Mouse (Mus musculus): ENCODE results near the gene Rasgef1b. TPM values are rescaled to one million over a fixed set of nuclear protein-coding genes. Genes with fewer than 3 reads are reported as not detected.

The Rasgef1b gene
- polyA plus RNA-seq, 1 experiment from 2014 or later, result 30.5 TPM

- Histone ChIP-seq H3K9me3 (replicated peaks) (no peaks in the 10 kb centered on the region), H3K27ac (no peak overlapping the region), H3K4me3 (no peak overlapping the region), H3K27me3 (0 out of 2 replicates have a peak, but pooled peaks cover 4% of the 10 kb centered on the region), H3K9ac (no peak overlapping the region), H3K4me2 (replicated peaks) (no peak overlapping the region), H3K4me1 (no peaks in the 10 kb centered on the region), H3K36me3 (no peaks in the 10 kb centered on the region)
- no peak for ATAC-seq (ENCODE audit: low FRiP score)
- 77% methylated on average over 2 of the region's 2 CpGs for WGBS
Measured at GRCm38 (mm10) chr5:99419872-99420271, 309.0 kb downstream of the Rasgef1b start.

GRCm38 (mm10) chr5:99416902-99417301 lies 312.0 kb downstream of the Rasgef1b start:
- Histone ChIP-seq H3K4me2 (replicated peaks) (no peak overlapping the region), H3K4me1 (no peaks in the 10 kb centered on the region), H3K27ac (no peak overlapping the region), H3K4me3 (no peak overlapping the region), H3K36me3 (no peaks in the 10 kb centered on the region), H3K9ac (no peak overlapping the region), H3K9me3 (replicated peaks) (no peaks in the 10 kb centered on the region), H3K27me3 (peaks cover 4% of the 10 kb centered on the region; the same call in 1 of the 2 replicates)
- ATAC-seq (ENCODE audit: low FRiP score), result no peak
- 91% methylated on average over 21 of the region's 21 CpGs for WGBS

GRCm38 (mm10) chr5:99415676-99416075 lies 313.2 kb downstream of the Rasgef1b start:
- H3K9ac ChIP-seq, result no peak overlapping the region
- no peak overlapping the region for H3K4me2 ChIP-seq (replicated peaks)
- no peaks in the 10 kb centered on the region for H3K36me3 ChIP-seq
- no peaks in the 10 kb centered on the region for H3K9me3 ChIP-seq (replicated peaks)
- H3K4me3 ChIP-seq, result no peak overlapping the region
- peaks cover 4% of the 10 kb centered on the region; the same call in 1 of the 2 replicates for H3K27me3 ChIP-seq
- H3K4me1 ChIP-seq, result no peaks in the 10 kb centered on the region
- ATAC-seq (ENCODE audit: low FRiP score), result no peak
- 89% methylated on average over 12 of the region's 12 CpGs for WGBS
- H3K27ac ChIP-seq, result no peak overlapping the region

- no peaks in the 10 kb centered on the region for H3K9me3 ChIP-seq (replicated peaks)
- H3K27ac ChIP-seq, result no peak overlapping the region
- H3K4me3 ChIP-seq, result no peak overlapping the region
- no peak for ATAC-seq (ENCODE audit: low FRiP score)
- no peaks in the 10 kb centered on the region for H3K4me1 ChIP-seq
- no peak overlapping the region for H3K9ac ChIP-seq
- peaks cover 4% of the 10 kb centered on the region; the same call in 1 of the 2 replicates for H3K27me3 ChIP-seq
- no peaks in the 10 kb centered on the region for H3K36me3 ChIP-seq
- no peak overlapping the region for H3K4me2 ChIP-seq (replicated peaks)
- WGBS, result 86% methylated on average over 2 of the region's 2 CpGs
Measured at GRCm38 (mm10) chr5:99415049-99415448, 313.8 kb downstream of the Rasgef1b start.

GRCm38 (mm10) chr5:99414293-99414692 lies 314.6 kb downstream of the Rasgef1b start:
- Histone ChIP-seq H3K4me1 (no peaks in the 10 kb centered on the region), H3K27ac (no peak overlapping the region), H3K27me3 (peaks cover 4% of the 10 kb centered on the region; the same call in 1 of the 2 replicates), H3K9me3 (replicated peaks) (no peaks in the 10 kb centered on the region), H3K4me2 (replicated peaks) (no peak overlapping the region), H3K9ac (no peak overlapping the region), H3K36me3 (no peaks in the 10 kb centered on the region), H3K4me3 (no peak overlapping the region)
- no peak for ATAC-seq (ENCODE audit: low FRiP score)
- WGBS, result 91% methylated on average over 6 of the region's 6 CpGs

GRCm38 (mm10) chr5:99413851-99414250 lies 315.0 kb downstream of the Rasgef1b start:
- Histone ChIP-seq H3K36me3 (no peaks in the 10 kb centered on the region), H3K4me1 (no peaks in the 10 kb centered on the region), H3K4me3 (no peak overlapping the region), H3K4me2 (replicated peaks) (no peak overlapping the region), H3K27ac (no peak overlapping the region), H3K9me3 (replicated peaks) (no peaks in the 10 kb centered on the region), H3K27me3 (no peaks in the 10 kb centered on the region; the same call in 1 of the 2 replicates), H3K9ac (no peak overlapping the region)
- no peak for ATAC-seq (ENCODE audit: low FRiP score)
- WGBS, result 82% methylated on average over 1 of the region's 1 CpGs

GRCm38 (mm10) chr5:99413391-99413790 lies 315.5 kb downstream of the Rasgef1b start:
- Histone ChIP-seq H3K4me2 (replicated peaks) (no peak overlapping the region), H3K27me3 (no peaks in the 10 kb centered on the region; the same call in 1 of the 2 replicates), H3K9ac (no peak overlapping the region), H3K4me1 (no peaks in the 10 kb centered on the region), H3K27ac (no peak overlapping the region), H3K36me3 (no peaks in the 10 kb centered on the region), H3K4me3 (no peak overlapping the region), H3K9me3 (replicated peaks) (no peaks in the 10 kb centered on the region)
- no peak for ATAC-seq (ENCODE audit: low FRiP score)
- WGBS, result 94% methylated on average over 9 of the region's 9 CpGs

GRCm38 (mm10) chr5:99404403-99405170 lies 324.3 kb downstream of the Rasgef1b start:
- no peak for ATAC-seq (ENCODE audit: low FRiP score)

GRCm38 (mm10) chr5:99403325-99403724 lies 325.5 kb downstream of the Rasgef1b start:
- Histone ChIP-seq H3K27me3 (peaks cover 28% of the 10 kb centered on the region), H3K4me1 (peaks cover 26% of the 10 kb centered on the region), H3K9me3 (replicated peaks) (no peaks in the 10 kb centered on the region), H3K4me3 (no peak overlapping the region), H3K36me3 (no peaks in the 10 kb centered on the region), H3K4me2 (replicated peaks) (no peak overlapping the region), H3K9ac (no peak overlapping the region), H3K27ac (peak overlapping the region; percentile 60; the same call in 1 of the 2 replicates)
- no peak for ATAC-seq (ENCODE audit: low FRiP score)
- WGBS, result 53% methylated on average over 5 of the region's 5 CpGs

More at GRCm38 (mm10) chr5:99404403-99405170, 324.3 kb downstream of the Rasgef1b start:
- Histone ChIP-seq H3K27me3 (peaks cover 24% of the 10 kb centered on the region), H3K4me1 (peaks cover 26% of the 10 kb centered on the region), H3K27ac (no peak overlapping the region), H3K9me3 (replicated peaks) (no peaks in the 10 kb centered on the region), H3K4me3 (no peak overlapping the region), H3K4me2 (replicated peaks) (no peak overlapping the region), H3K9ac (no peak overlapping the region), H3K36me3 (no peaks in the 10 kb centered on the region)
- WGBS, result 89% methylated on average over 11 of the region's 11 CpGs

GRCm38 (mm10) chr5:99402784-99403183 lies 326.1 kb downstream of the Rasgef1b start:
- Histone ChIP-seq H3K9ac (no peak overlapping the region), H3K4me3 (no peak overlapping the region), H3K4me1 (peaks cover 26% of the 10 kb centered on the region), H3K27ac (peak overlapping the region; percentile 71), H3K9me3 (replicated peaks) (no peaks in the 10 kb centered on the region), H3K27me3 (peaks cover 29% of the 10 kb centered on the region), H3K36me3 (no peaks in the 10 kb centered on the region), H3K4me2 (replicated peaks) (peak overlapping the region; percentile 17)
- 13% methylated on average over 2 of the region's 2 CpGs for WGBS
- ATAC-seq (ENCODE audit: low FRiP score), result peak; percentile 78

- WGBS, result 14% methylated on average over 7 of the region's 7 CpGs
- H3K4me1 ChIP-seq, result peaks cover 26% of the 10 kb centered on the region
Measured at GRCm38 (mm10) chr5:99402297-99402696, 326.6 kb downstream of the Rasgef1b start.

GRCm38 (mm10) chr5:99399855-99400626 lies 328.8 kb downstream of the Rasgef1b start:
- Histone ChIP-seq H3K27ac (no peak overlapping the region), H3K27me3 (peaks cover 33% of the 10 kb centered on the region), H3K4me2 (replicated peaks) (no peak overlapping the region), H3K4me1 (peaks cover 19% of the 10 kb centered on the region), H3K4me3 (no peak overlapping the region), H3K36me3 (no peaks in the 10 kb centered on the region), H3K9me3 (replicated peaks) (no peaks in the 10 kb centered on the region), H3K9ac (no peak overlapping the region)
- ATAC-seq (ENCODE audit: low FRiP score), result no peak
- 64% methylated on average over 7 of the region's 7 CpGs for WGBS

More at GRCm38 (mm10) chr5:99402297-99402696, 326.6 kb downstream of the Rasgef1b start:
- H3K9ac ChIP-seq, result no peak overlapping the region
- H3K36me3 ChIP-seq, result no peaks in the 10 kb centered on the region
- peak overlapping the region; percentile 17 for H3K4me2 ChIP-seq (replicated peaks)
- peak overlapping the region; percentile 71 for H3K27ac ChIP-seq
- H3K27me3 ChIP-seq, result peaks cover 34% of the 10 kb centered on the region
- no peaks in the 10 kb centered on the region for H3K9me3 ChIP-seq (replicated peaks)
- ATAC-seq (ENCODE audit: low FRiP score), result peak; percentile 60
- no peak overlapping the region for H3K4me3 ChIP-seq
